Mouse (Mus musculus): ENCODE measurements at regions not wholly inside any gene's neighbourhood (a gene's known extent, or its start where the extent isn't known, plus 50 kb on each side); places are given as distances from the start of the nearest gene placed in this dataset.
A peak's percentile ranks its signal among the peaks of the same experiment; 100 is the strongest.

GRCm38 (mm10) chr2:114828192-114828591 lies 173.4 kb upstream of the Dph6 start:
- DNase-seq (ENCODE audit: inconsistent ontology term), result no peak

GRCm38 (mm10) chr2:114835694-114836093 lies 180.9 kb upstream of the Dph6 start:
- DNase-seq (ENCODE audit: inconsistent ontology term), result no peak

- no peak for DNase-seq (ENCODE audit: inconsistent ontology term)
Measured at GRCm38 (mm10) chr2:114843696-114844388, 189.1 kb upstream of the Dph6 start.

GRCm38 (mm10) chr2:114844389-114844771 lies 189.6 kb upstream of the Dph6 start:
- DNase-seq (ENCODE audit: inconsistent ontology term), result no peak

- DNase-seq (ENCODE audit: inconsistent ontology term), result no peak
Measured at GRCm38 (mm10) chr2:114848439-114848838, 193.7 kb upstream of the Dph6 start.

GRCm38 (mm10) chr2:114848914-114849313 lies 194.2 kb upstream of the Dph6 start:
- peak; percentile 19 for DNase-seq (ENCODE audit: inconsistent ontology term)

- DNase-seq (ENCODE audit: inconsistent ontology term), result peak; percentile 57
Measured at GRCm38 (mm10) chr2:114853715-114854530, 199.2 kb upstream of the Dph6 start.

- DNase-seq (ENCODE audit: inconsistent ontology term), result no peak
Measured at GRCm38 (mm10) chr2:114872272-114872671, 217.5 kb upstream of the Dph6 start.

- DNase-seq (ENCODE audit: inconsistent ontology term), result no peak
Measured at GRCm38 (mm10) chr2:114873090-114873489, 218.3 kb upstream of the Dph6 start.

- no peak for DNase-seq (ENCODE audit: inconsistent ontology term)
Measured at GRCm38 (mm10) chr2:114879084-114879483, 224.3 kb upstream of the Dph6 start.

- no peak for DNase-seq (ENCODE audit: inconsistent ontology term)
Measured at GRCm38 (mm10) chr2:114879784-114880183, 225.0 kb upstream of the Dph6 start.

- DNase-seq (ENCODE audit: inconsistent ontology term), result no peak
Measured at GRCm38 (mm10) chr2:114885734-114886260, 231.0 kb upstream of the Dph6 start.

- DNase-seq (ENCODE audit: inconsistent ontology term), result no peak
Measured at GRCm38 (mm10) chr2:114898812-114899211, 244.0 kb upstream of the Dph6 start.

GRCm38 (mm10) chr2:114911845-114912500 lies 257.2 kb upstream of the Dph6 start:
- peak; percentile 30 for DNase-seq (ENCODE audit: inconsistent ontology term)

- no peak for DNase-seq (ENCODE audit: inconsistent ontology term)
Measured at GRCm38 (mm10) chr2:114915025-114915690, 260.4 kb upstream of the Dph6 start.

GRCm38 (mm10) chr2:114918420-114919332 lies 263.9 kb upstream of the Dph6 start:
- DNase-seq (ENCODE audit: inconsistent ontology term), result no peak

GRCm38 (mm10) chr2:114923911-114924310 lies 269.1 kb upstream of the Dph6 start:
- no peak for DNase-seq (ENCODE audit: inconsistent ontology term)

GRCm38 (mm10) chr2:114935436-114935835 lies 280.7 kb upstream of the Dph6 start:
- no peak for DNase-seq (ENCODE audit: inconsistent ontology term)

GRCm38 (mm10) chr2:114938416-114939147 lies 283.8 kb upstream of the Dph6 start:
- DNase-seq (ENCODE audit: inconsistent ontology term), result no peak

- DNase-seq (ENCODE audit: inconsistent ontology term), result no peak
Measured at GRCm38 (mm10) chr2:114966111-114966510, 311.3 kb upstream of the Dph6 start.

All from Muller cell, postnatal 12 days (primary cell).